Mouse (Mus musculus) kidney, adult 8-10 months (tissue): Measurements from ENCODE around the gene Znrf2.

ENCODE experiments used
- DNase-seq, 2 experiments: peaks; one replicate each; pipeline ENCODE4 v3.0.0; 2022

Gene Znrf2

DNA sequence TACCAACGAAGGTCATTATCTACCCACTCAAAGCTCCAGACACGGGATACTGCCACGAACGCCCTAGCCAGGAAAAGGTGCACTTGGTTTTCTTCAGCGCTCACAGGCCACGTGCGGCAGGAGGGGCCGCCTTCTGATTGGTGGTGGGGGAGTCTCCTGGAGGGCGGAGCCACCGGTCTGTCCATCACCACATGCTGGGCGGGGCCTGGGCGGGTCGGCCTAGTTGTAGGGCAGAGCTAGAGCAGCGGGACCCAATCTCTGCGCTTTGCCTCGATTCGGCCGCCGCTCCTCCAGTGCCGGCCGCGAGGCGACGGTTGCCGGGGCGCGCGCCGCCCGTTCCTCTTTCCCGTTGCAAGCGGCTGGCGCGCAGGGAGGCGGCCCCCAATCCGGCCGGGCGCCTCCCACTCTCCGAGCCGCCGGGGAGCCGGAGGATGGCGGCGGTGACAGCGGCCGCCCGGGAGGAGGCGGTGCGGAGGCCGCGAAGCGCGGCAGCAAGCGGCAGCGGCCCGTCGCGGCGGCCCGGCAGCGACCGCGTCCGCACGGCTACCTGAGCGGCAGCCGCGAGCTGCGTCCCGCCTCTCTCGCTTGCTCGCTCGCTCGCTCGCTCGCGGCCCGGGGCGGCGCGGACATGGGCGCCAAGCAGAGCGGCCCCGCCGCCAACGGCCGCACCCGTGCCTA lies at the start of gene Znrf2:
TSS of gene Znrf2 (plus strand) at position 529 of the 678 bp plus-strand sequence.
- DNase-seq = peak; percentile 92 to 94

DNA sequence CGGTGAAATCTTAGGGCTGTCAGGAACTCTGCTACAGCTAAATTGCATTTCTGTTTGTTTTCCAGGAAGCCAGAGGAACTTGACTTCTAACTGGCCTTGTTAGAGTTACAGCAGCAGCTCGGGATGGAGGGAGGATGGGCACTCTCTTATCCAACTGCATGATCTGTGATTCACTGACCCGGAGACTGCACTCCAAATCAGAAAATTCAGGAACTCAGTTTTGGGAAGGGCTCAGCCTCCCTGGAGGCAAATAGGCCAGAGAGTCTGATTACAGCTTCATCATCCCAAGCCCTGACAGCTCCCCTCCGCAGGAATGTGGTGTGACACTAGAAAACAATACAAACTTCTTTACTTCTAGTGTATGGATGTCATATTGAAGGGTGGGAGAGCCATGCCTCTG lies 49.0 kb upstream of the Znrf2 start:
- DNase-seq = no peak

DNA sequence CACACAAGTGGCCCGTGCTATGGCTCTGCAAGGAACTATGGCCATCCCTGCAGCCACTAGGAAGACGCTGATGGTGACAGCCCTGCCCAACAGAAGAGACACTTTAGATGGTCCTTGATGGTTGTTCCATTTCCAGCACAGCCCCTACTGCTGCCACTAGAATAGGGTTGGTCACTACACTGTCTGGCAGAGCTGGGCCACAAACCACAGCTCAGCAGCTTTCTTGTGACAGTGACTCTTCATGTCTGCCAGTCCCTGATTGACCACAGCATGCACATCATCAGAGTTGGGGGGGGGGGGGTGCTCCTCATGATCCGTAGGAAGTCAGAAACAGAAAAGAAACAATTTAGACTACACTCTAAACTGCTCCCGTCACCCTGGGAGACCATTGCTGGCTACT lies 46.0 kb upstream of the Znrf2 start:
- no peak for DNase-seq

DNA sequence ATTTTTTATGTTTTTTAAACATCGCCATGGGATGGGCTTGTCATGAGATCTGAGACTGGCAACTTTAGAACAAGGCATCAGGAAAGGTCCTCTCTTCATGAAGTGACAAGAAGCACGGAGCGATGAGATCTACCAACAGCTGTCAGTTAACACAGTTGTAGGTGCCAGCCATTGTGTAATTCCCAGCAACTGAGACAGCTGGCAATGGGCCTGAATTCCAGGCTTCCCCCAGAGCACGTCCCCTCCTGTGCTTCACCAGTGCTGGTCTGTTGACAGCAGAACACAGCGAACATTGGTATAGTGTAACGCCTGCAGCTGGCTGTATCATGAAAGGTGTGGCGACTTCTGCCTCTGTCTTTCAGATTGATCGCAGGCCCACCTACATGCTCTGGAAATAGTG lies 45.5 kb upstream of the Znrf2 start:
- no peak for DNase-seq

DNA sequence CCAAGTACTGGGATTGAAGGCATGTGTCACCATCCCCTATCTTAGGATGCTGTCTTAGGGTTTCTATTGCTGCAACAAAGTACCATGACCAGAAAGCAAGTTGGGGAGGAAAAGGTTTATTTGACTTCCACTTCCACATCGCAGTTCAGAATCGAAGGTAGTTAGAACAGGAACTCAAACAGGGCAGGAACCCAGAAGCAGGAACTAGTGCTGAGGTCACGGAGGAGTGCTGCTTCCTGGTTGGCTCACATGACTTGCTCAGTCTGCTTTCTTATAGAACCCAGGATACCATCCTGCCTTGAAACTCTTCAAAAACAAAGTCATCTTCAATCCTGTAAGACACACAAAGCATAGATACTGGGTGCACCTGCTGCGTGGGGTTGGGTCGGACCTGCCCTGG lies 44.6 kb upstream of the Znrf2 start:
- no peak for DNase-seq

DNA sequence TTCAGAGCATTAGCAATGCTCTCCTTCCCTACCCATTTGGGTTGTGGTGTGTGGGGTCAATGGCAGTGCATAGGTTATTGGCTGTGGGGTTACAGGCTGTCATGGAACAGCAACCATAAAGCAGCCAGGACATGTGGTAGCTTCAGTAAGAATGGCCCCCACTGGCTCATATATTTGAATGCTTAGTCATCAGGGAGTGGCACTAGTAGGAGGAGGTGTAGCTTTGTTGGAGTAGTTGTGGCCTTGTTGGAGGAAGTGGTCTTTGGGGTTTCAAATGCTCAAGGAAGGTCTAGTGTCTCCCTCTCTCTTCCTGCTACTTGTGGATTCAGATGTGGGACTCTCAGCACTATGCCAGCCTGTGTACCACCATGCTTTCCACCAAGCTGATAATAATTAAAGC lies 41.0 kb upstream of the Znrf2 start:
- no peak for DNase-seq

DNA sequence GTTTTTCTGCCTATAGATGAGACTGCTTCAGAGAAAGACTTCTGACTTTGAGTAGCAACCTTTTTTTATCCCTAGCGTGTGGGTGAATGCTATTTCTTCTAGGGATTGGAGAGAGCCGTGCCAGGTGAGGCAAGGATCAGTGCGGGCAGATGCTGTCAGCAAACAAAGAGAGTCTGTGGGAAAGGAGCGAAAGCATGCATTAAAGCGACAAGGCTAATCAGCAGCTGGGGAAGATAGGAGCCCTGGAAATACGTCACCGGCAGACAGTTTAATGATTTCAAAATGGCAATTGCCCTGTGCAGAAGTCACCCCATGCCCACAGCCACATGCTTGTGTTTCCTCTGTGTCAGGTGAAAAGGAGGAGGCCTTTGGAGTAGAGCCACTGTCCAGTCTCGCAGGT lies 39.1 kb upstream of the Znrf2 start:
- DNase-seq = no peak

DNA sequence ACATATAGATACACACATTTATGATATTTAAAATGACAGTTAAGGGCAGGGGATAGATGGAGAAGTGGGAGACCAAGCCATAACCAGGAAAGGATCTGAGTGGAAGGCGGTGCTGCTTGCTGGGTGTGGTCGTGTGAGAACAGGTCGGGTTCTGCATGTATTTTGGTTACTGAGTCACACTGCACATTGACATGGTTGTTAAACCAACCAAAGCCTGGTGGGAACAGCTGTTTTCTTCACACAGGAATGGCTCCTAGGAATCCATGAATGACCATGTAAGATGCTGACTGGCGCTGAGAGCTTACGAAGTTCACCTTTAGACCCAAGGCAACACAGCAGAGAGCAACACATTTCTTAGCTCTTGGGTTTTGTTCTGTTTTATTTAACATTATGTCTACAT lies 36.7 kb upstream of the Znrf2 start:
- DNase-seq = peak; percentile 56 to 65

DNA sequence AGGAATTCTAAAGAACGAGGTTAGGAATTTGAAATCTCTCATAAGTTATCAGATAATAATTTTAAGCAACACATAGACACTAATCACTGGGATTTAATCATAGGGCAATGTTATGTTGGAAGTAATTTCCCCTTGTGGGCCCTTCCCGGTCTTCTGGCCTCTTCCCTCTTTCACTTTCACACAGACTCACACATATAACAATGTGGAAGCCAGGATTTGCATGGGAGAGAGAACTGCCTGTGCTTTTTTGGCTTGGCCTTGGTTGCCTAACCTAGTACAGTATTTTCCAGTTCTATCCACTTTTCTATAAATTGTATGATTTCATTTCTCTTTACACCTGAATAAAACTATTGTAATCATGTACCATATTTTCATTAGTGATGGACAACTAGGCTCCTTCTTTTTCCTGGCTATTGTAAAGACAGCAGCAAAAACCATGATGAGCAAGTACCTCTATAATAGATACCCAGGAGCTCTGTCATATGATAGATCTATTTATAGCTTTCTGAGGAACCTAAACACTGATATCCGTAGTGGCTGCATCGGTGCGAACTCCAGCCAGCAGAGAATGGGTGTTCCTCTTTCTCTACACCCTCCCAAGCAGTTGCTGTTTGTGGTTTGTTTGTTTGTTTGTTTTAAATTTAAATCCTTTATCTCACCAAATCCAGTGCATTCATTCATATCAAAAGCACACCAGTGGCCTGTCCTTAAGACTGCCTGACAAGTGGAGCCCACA lies 36.0 kb upstream of the Znrf2 start:
- DNase-seq = no peak

DNA sequence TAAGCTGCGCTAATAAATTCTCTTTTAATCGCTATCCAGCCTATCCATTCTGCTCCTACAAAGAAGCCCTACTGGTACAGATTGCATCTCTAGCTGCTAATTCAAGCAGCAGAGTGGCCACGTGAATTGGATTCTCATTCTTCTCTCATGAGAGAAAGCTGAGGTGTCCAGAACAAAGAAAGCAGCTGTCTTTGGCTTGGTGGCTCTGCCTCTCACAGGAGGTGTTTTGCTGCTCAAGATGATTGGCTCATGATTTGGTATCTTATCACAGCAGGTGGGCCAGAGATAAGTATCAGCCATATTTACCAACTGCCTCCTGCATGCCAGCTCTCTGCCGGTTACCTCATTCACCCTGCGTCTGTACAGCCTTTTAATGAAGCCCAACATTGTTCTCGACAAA lies 34.8 kb upstream of the Znrf2 start:
- no peak for DNase-seq

DNA sequence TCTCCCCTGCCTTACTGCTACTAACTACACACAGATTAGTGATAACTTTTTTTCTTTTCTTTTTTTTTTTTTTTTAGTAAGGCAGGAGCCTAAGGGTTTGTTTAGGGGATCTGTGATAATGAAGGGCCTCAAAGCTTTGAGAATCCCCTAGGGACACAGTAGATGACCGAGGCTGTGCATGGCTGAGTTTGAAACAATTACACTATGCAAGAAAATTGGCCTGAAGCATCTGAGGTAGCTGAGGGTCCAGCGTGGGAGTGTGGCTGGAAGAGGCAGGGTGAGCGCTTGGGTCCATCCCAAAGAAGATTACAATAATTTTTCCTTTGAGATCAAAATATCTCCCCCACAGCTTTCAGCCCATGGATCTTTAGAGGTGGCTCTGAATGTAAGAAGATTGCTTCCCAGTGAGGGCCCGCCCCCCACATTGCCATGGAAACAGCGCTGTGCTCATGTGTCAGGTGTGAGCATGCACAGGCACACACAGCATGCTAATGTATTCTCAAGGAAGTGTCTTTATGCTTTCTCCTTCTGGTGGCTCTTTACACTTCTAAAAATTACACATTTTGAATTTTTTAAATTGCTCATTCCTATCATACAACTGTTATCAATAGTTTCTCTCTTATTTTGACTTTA lies 31.5 kb upstream of the Znrf2 start:
- DNase-seq = no peak

DNA sequence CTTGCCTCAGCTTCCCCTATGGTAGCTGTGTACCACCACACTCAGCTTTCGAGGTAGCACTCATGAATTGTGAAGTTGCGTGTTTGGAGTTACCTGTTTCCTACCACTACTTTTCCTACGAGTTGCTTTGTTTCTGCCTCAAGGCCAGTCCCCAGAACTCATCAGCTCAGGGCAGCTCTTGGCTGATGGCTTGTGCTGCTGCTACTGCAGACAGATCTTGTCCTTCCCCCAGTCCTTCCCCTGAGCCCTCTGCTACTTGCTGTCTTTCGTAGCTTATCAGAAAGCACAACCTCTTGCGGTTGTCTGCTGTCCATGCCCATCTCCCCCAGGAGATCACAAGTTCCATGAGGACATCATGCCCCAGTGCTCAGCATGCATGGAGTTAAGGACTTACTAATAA lies 29.9 kb upstream of the Znrf2 start:
- DNase-seq = no peak

DNA sequence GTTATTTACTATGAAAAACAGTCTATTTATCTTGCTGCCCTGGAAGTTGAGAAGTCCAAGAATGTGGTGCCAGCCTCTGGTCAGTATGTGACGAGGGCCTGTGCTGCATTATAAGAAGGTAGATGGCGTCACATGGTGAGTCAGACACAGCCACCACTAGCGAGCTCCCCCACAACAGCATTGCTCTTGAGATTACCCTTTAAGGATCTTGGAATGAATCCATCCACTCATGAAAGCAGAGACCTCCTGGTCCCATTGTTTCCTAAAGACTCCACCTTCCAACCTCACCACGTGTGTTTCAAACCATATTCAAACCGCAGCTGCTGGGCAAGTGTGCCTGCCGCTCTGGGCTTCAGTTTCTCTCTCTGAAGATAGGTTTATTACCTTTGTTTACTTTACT lies 28.2 kb upstream of the Znrf2 start:
- DNase-seq = no peak

DNA sequence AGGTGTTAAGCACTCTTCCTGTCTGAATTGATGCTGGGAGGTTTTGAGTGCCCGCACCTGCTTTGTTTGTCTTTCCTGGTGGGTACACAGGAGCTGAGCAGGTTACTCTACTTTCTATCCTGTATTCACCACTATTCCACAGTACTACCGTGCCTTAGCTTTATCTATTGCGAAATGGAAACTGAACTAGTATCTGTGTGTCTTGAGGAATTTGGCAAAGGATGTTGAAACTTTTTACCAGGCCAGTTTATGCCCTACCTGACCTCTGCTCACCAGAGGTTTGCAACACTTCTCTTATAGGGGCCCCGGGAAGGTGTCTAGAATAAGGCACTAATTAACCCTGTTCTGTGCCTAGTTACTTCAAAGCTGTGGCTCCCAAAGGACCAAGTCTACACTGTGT lies 27.6 kb upstream of the Znrf2 start:
- peak in 1 of 2 experiments; percentile 45 for DNase-seq

DNA sequence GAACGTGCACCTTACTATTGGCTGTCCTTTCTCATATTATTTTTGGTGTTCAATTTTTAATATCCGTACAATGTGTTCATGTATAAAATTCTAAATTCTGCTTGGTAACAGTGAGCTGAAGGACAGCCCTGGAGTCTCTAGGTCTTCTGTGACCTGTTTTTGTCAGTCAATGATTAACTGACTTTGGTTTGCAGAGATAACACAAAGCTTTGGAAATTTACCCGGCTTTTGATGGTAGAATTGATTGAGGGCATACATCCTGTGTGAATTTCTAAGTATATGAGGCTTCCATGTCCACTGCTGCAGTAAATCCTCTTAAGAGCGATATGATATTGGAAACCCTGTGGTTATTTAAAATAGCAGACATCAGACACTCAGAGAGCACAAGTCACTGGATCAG lies 26.6 kb upstream of the Znrf2 start:
- DNase-seq = peak in 1 of 2 experiments; percentile 24

DNA sequence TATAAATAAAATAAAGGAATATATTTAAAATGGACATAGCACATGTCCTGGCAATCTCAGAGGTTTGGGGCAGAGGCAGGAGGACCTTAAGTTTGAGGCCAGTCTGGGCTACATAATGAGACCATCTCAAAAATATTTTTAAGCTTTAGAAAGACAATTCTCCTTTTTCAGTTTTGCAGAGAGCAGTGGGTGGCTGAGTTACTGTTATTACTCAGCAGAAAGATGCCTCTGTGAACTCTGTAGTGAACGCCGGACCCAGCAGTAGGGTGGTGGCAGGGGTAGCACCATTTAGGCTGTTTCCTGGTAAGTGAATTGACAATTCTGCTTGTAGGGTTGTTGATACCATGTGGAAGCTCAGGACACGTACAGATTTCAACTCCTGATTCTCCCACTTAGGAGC lies 22.9 kb upstream of the Znrf2 start:
- DNase-seq = no peak

DNA sequence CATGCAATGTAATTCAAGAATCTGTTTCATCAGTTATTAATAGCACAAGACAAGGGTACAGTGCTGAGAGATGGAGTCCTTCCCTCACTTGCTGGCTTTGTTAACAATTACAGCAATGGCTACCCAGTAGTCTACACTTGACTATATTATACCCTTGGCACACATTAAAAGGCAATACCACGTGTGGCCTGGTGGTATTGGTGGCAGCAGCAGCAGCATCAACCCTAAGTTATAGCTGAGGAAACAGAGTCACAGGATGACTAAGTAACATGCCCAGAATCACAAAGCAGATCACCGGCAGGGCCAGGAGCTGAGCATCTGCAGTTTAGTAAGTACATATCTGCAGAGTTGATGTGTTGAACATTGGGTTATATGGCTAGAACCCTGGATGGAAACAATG lies 22.3 kb upstream of the Znrf2 start:
- no peak for DNase-seq

DNA sequence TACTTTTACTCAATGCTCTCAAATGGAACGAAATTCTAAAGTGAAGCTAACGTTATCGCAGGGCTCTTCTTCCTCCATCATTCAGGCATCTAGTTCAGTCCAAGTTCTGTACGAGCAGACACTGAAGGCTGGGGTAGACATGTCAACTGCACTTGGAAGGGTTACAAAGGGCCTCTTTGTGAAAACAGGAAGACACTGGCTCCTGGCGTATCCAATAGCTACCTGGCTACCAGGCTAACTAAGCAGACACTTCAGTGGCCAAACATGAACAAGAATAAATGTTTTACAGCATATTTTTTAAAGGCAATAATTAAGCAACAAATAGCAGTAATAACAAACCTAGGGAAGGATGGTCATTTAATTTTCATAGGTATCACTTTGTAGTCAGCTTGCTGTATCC lies 21.7 kb upstream of the Znrf2 start:
- DNase-seq = no peak

DNA sequence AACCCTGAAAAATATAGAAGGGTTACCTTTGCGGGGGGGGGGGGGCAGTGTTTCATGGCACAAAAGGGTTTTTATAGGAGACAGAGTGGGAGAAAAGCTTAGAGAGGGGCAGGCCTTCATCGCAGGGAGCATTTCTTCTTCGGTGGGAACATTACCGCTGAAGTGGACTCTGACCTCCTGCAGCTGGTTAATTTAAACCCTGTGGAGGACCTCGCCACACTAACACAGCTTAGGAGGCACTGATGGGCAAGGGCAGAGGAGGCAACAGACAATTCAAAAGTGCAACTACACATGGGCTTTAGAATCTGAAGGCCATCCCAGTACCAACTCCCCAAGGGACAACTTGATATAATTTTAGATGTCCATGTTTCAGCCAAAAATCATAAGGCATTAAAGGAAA lies 20.7 kb upstream of the Znrf2 start:
- DNase-seq = peak; percentile 60 to 63

DNA sequence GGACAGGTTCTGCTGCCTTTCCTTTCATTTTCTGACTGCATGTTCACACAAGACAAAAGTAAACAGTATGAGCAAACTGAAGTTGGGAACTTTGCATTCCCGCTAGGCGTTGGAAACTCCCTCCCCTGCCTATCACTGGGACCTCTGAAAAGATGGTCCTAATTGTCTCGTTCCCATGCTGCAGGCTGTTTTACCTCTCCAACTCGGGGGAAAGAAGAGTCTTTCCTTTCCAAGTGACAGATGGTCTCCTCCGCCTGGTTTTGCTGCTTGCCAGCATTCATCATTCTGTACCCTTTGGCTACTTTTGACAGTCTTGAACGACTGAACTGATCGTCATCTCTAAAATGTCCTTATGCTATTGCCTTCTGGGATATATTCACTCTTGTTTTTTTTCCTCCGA lies 14.4 kb upstream of the Znrf2 start:
- DNase-seq = no peak

DNA sequence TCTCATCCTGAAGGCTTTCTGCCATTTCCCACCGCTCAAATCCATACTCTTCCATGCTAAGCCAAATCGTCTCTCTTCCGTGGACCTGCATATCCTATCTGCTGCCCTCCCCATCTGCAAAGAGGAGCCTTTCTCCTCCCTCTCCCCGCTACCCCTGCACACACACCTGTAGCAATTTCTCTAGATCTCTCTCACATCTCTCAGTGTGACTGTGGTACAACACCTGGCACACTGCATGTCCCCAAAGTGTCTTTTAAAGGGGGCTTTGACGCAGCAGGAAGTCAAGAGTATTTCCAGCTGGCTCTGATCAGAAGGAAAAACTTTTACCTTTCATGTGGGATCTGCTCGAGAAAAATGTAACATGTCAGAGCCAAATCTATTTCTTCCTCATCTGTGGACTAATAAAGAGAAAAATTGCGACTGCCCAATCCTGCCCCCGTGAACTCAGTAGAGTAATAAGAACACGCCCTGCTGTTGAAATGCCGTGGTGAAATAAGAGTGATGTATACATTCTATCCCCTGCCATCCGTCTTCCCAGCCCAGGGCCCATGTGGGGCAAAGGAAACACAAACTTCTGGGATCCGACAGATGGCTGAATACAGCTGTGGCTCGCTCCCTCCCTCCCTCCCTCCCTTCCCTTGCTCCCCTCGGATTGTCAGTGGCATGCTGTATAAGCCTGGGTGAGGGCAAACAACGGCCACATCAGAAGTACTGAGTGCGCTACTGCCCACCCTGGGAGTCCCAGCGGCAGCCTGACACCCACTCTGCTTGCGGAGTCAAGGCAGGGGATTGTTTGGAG lies 12.5 kb upstream of the Znrf2 start:
- DNase-seq = no peak

DNA sequence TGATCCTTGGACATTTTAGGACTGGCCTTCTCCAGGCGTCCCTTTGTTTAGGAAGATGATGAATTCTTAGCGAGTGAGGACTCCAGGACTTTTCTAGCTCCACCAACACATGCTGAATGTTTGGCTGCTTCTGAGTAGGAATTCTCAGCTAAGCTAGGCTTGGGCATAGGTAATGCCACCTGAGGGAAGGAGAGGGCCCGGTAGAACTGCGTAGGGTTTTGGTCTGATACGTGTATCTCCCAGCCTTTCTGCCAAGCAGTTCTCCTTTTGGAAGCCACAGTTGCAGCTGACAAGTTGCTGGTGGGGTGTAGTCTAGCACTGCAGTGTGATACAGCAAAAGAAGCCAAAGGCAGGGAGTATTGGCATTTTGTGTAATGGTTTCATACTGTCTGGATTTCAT lies 10.9 kb upstream of the Znrf2 start:
- no peak for DNase-seq

DNA sequence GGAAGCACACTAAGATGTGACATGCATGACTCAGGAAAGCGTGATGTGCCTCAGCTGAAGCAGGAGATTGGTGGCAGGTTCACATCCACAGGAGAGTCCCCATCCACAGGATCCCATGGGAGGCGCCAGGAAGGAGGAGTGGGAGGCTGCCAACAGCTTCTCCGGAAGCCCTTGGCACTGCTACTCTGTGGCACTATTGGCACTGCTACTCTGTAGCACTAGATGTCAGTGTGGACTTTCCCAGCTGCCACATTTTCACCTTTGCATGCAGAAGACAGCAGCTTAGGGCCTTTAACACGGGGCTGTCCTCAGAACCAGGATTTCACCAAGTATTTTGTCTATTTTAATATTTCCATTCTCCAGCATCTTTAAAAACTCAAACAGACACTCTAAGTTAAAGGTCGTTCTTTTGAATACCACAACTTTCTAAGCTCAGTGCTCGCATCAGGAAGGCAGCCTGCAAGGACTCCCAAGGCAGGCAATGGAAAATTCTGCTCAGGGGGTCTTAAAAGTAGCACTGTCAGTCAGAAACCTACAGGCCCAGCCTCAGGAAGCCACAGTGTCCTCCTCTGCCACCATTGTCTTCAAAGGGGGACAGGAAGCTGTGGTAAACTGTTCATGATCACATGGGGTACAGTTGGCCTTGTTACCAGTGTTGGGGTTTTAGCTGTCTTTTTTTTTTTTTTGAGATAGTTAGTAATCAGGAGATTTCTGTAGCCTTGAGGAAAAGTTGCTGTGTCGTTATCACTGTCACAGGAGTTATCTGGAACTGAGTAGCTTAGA lies 7.0 kb upstream of the Znrf2 start:
- DNase-seq = peak; percentile 63 to 68
